Mouse (Mus musculus): ENCODE measurements around the gene Pip. TPM values are rescaled to one million over a fixed set of nuclear protein-coding genes. Genes with fewer than 3 reads are reported as not detected.

The Pip gene
- not detected for polyA plus RNA-seq (2021)

DNA sequence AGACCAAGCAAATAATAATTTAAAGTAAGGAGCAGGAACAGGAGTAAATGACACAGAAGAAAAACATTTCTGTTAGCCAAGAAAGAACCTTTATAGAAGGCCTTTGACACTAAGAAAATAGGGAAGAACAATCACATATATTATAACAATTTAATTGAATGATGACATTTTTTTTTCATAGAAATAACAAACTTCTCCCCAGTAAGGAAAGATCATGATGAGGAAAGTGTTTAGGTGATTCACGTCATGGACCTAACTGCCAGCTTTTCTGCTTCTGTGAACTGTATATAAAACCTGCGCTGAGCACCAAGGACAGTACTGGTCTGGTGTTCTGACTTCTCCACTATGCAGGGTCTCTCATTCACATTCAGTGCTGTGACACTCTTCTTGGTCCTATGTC lies at the start of gene Pip:
Pip (plus strand) TSS at position 301 of the 400 bp plus-strand sequence.
- TF ChIP-seq CTCF (IDR thresholded peaks at IDR 0.05): no peak
- H3K27me3 ChIP-seq: no peaks in the 10 kb centered on the region
- CTCF ChIA-PET: no interaction called here
- DNase-seq (ENCODE audit: low read depth, low spot score) (no peak), ATAC-seq (no peak)
- in situ Hi-C loops (cut with MboI; ENCODE audit: low pct_unique_long_range_greater_than_20kb): no loop called here
- POLR2A ChIA-PET: no interaction called here

DNA sequence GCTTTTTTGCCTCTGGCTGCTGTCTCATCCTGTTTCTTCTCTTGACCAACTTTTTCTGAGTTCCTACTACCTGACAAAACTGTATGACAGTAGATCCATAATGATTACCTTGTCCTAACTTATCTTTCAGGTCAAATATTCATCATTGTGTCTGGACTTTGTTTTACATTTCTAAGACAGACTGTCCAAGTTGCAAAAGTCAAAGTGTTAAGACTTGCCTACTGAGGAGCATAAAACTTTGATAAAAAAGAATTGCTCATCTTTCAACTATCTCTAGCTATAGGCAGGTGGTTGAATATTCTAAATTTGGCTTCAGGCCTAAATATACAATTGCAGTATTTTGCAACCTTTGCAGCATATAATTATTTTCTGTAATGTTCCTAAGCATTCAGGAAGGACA lies 23.2 kb upstream of the Pip start:
- DNase-seq (ENCODE audit: low read depth, low spot score) (no peak), ATAC-seq (no peak)
- in situ Hi-C loops (cut with MboI; ENCODE audit: low pct_unique_long_range_greater_than_20kb): no loop called here
- no peak for TF ChIP-seq CTCF (IDR thresholded peaks at IDR 0.05)
- ChIA-PET POLR2A (no interaction called here), CTCF (no interaction called here)
- no peaks in the 10 kb centered on the region for H3K27me3 ChIP-seq

GRCm38 (mm10) chr6:41829516-41829915 lies 17.8 kb upstream of the Pip start:
- CTCF ChIA-PET: no interaction called here
- no peak for DNase-seq (ENCODE audit: low read depth, low spot score)
- H3K27me3 ChIP-seq: no peaks in the 10 kb centered on the region
- no peak for ATAC-seq
- POLR2A ChIA-PET: no interaction called here
- in situ Hi-C loops (cut with MboI; ENCODE audit: low pct_unique_long_range_greater_than_20kb): no loop called here
- TF ChIP-seq CTCF (IDR thresholded peaks at IDR 0.05): no peak

DNA sequence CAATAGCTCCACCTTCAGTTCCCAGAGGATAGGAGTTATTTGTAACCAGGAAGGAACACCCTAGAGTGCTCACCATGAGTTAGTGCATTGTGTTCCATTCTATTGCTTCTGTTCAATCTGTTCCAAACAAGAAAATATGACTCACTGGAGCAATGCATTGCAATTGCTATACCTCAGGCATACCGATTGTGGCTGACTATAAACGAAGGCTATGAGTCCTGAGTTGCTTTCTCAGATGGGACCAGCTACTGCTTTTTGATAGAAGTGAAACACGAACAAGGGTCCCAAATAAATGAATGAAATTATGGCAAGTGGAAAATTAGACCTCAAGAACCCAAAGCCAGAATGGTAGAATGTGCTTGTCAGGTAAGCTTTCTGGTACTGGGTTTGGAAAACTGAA lies 5.4 kb downstream of the Pip start, which contains the start of gene Sval2:
Sval2 (plus strand) TSS at position 301 of the 400 bp plus-strand sequence.
- no peaks in the 10 kb centered on the region for H3K27me3 ChIP-seq
- in situ Hi-C loops (cut with MboI; ENCODE audit: low pct_unique_long_range_greater_than_20kb): no loop called here
- no peak for ATAC-seq
- ChIA-PET CTCF (interaction anchor here (1.7 kb wide), 1 partner anchor 13 kb away, joined by 4 read pairs; no protein-coding TSS in a partner anchor), POLR2A (no interaction called here)
- no peak for TF ChIP-seq CTCF (IDR thresholded peaks at IDR 0.05)
- no peak for DNase-seq (ENCODE audit: low read depth, low spot score)

- peaks cover 5% of the 10 kb centered on the region for H3K27me3 ChIP-seq
- in situ Hi-C loops (cut with MboI; ENCODE audit: low pct_unique_long_range_greater_than_20kb): no loop called here
- ChIA-PET POLR2A (no interaction called here), CTCF (no interaction called here)
- DNase-seq (ENCODE audit: low read depth, low spot score) (no peak), ATAC-seq (no peak)
- no peak for TF ChIP-seq CTCF (IDR thresholded peaks at IDR 0.05)
These were observed 16.7 kb downstream of the Pip start for GRCm38 (mm10) chr6:41864038-41864437.

Other genes with a start within 250 kb of the Pip start
- 35.5 TPM for gene Ephb6, start 242.1 kb upstream of the Pip start, polyA plus RNA-seq (2021)
- 1.2 TPM for gene Trpv6, start 211.1 kb upstream of the Pip start, polyA plus RNA-seq (2021)
- gene Trpv5, start 166.8 kb upstream of the Pip start, polyA plus RNA-seq (2021): not detected
- gene Llcfc1, start 163.1 kb upstream of the Pip start, polyA plus RNA-seq (2021): not detected
- not detected for gene Kel, start 143.2 kb upstream of the Pip start, polyA plus RNA-seq (2021)
- gene Olfr459, start 72.4 kb upstream of the Pip start, polyA plus RNA-seq (2021): not detected
- gene Sval2, start 5.5 kb downstream of the Pip start, polyA plus RNA-seq (2021): not detected
- gene Sval1, start 104.1 kb downstream of the Pip start, polyA plus RNA-seq (2021): not detected
- not detected for gene Sval3, start 120.6 kb downstream of the Pip start, polyA plus RNA-seq (2021)
- not detected for gene Sva, start 190.9 kb downstream of the Pip start, polyA plus RNA-seq (2021)

Data from Patski (cell line).